Mouse (Mus musculus) erythroblast, embryonic 14.5 days (primary cell): Measurements from ENCODE around the gene Vmn2r84.
"Not testable (repeated sequence)": the region's sequence is repeated elsewhere in the genome, so short reads cannot be mapped to it uniquely, and the experiment has no call there.

ENCODE experiments used
- GATA1 ChIP-seq: IDR thresholded peaks from 2 replicates; pipeline ENCODE4 v1.6.1; 2012; ENCODE audit warnings: low read length, inconsistent platforms, mixed read lengths
- TAL1 ChIP-seq: IDR thresholded peaks from 3 replicates; pipeline ENCODE4 v1.6.1; 2012; ENCODE audit warnings: low read length, inconsistent platforms, mixed read lengths

GRCm38 (mm10) chr10:130416352-130416751 lies 22.2 kb upstream of the Vmn2r84 start:
- TF ChIP-seq GATA1, TAL1: not testable (repeated sequence)
